Mouse (Mus musculus): Measurements from ENCODE around the gene Hapln2. TPM values are rescaled to one million over a fixed set of nuclear protein-coding genes. Genes with fewer than 3 reads are reported as not detected.

The Hapln2 gene
- polyA plus RNA-seq, 1 experiment from 2014 or later, result not detected

GRCm38 (mm10) chr3:87999243-87999895 is 28.0 kb downstream of the Hapln2 start:
- Histone ChIP-seq H3K9ac (ENCODE audit: low read depth, low read length) (no peak overlapping the region), H3K9me3 (ENCODE audit: control insufficient read depth) (no peaks in the 10 kb centered on the region), H3K4me2 (replicated peaks; ENCODE audit: low read depth) (peak overlapping the region; percentile 57), H3K36me3 (ENCODE audit: control insufficient read depth, insufficient read depth) (no peaks in the 10 kb centered on the region), H3K27ac (ENCODE audit: low read depth, low read length) (no peak overlapping the region), H3K4me3 (ENCODE audit: low read depth, low read length) (peak overlapping the region; percentile 20; the same call in 1 of the 2 replicates), H3K4me1 (replicated peaks; ENCODE audit: control insufficient read depth, insufficient read depth, low read length) (peaks cover 4% of the 10 kb centered on the region; the same call in 1 of the 2 replicates), H3K27me3 (replicated peaks; ENCODE audit: control insufficient read depth, insufficient read depth, low read length) (peaks cover 82% of the 10 kb centered on the region)
- TF ChIP-seq CTCF (IDR thresholded peaks at IDR 0.05; ENCODE audit: low read depth), result no peak
- WGBS, result 3% methylated on average over 38 of the region's 38 CpGs
- no peak for ATAC-seq

DNA sequence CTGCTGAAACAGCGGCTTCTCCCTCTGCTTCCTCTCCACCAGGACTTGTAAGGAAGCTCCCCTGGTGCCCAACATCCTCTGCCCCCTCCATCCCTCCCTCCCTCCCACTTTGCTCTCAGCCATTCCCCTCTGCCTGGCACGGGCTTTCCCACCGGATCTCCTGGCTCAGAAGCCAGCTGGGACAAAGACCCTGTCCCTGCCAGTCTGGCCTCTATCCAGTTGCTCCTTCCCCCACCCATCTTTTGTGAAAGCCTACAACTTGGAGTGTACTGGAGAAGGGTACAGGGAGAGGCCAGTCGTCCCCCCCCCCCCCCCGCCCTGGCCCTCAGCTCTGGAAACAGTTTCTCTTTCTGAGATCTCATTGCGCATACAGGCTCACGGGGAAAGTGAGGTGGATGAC is 28.6 kb downstream of the Hapln2 start:
- no peak overlapping the region for H3K4me3 ChIP-seq (ENCODE audit: low read depth, low read length)
- no peak for TF ChIP-seq CTCF (IDR thresholded peaks at IDR 0.05; ENCODE audit: low read depth)
- H3K4me2 ChIP-seq (replicated peaks; ENCODE audit: low read depth), result no peak overlapping the region
- H3K4me1 ChIP-seq (replicated peaks; ENCODE audit: control insufficient read depth, insufficient read depth, low read length), result peaks cover 4% of the 10 kb centered on the region; the same call in 1 of the 2 replicates
- H3K36me3 ChIP-seq (ENCODE audit: control insufficient read depth, insufficient read depth), result no peaks in the 10 kb centered on the region
- WGBS, result 8% methylated on average over 7 of the region's 7 CpGs
- H3K27ac ChIP-seq (ENCODE audit: low read depth, low read length), result no peak overlapping the region
- H3K9me3 ChIP-seq (ENCODE audit: control insufficient read depth), result no peaks in the 10 kb centered on the region
- ATAC-seq, result no peak
- peaks cover 89% of the 10 kb centered on the region for H3K27me3 ChIP-seq (replicated peaks; ENCODE audit: control insufficient read depth, insufficient read depth, low read length)
- H3K9ac ChIP-seq (ENCODE audit: low read depth, low read length), result no peak overlapping the region

- Histone ChIP-seq H3K4me2 (replicated peaks; ENCODE audit: low read depth) (peak overlapping the region; percentile 59), H3K9me3 (ENCODE audit: control insufficient read depth) (no peaks in the 10 kb centered on the region), H3K4me1 (replicated peaks; ENCODE audit: control insufficient read depth, insufficient read depth, low read length) (peaks cover 4% of the 10 kb centered on the region; the same call in 1 of the 2 replicates), H3K9ac (ENCODE audit: low read depth, low read length) (no peak overlapping the region), H3K36me3 (ENCODE audit: control insufficient read depth, insufficient read depth) (no peaks in the 10 kb centered on the region), H3K27me3 (replicated peaks; ENCODE audit: control insufficient read depth, insufficient read depth, low read length) (peaks cover 93% of the 10 kb centered on the region), H3K27ac (ENCODE audit: low read depth, low read length) (no peak overlapping the region), H3K4me3 (ENCODE audit: low read depth, low read length) (peak overlapping the region; percentile 35)
- 2% methylated on average over 49 of the region's 49 CpGs for WGBS
- 0 out of 2 replicates have a peak, but pooled peaks have one; percentile 14 for ATAC-seq
- no peak for TF ChIP-seq CTCF (IDR thresholded peaks at IDR 0.05; ENCODE audit: low read depth)
These were observed 30.3 kb downstream of the Hapln2 start for GRCm38 (mm10) chr3:87996971-87997614.

DNA sequence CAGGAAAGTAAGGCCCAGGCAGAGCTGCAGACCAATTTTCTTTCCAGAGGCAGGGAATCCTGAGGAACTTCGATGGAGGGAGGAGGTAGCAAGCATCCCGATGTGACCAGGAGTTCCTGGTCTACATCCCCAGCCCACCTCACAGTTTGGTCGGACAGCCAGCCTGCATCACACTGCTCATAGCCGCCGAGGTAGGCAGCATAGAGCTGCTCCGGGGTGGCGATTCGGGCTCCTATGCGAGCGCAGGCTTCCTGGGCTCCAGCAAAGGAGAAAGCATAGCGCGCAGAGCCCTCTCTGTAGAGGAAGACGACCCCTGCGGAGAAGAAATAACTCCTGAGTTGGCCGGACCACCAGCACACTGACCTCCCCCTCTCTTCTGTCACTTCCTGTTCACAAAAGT is 31.0 kb downstream of the Hapln2 start:
- H3K9ac ChIP-seq (ENCODE audit: low read depth, low read length), result no peak overlapping the region
- 3% methylated on average over 15 of the region's 15 CpGs for WGBS
- TF ChIP-seq CTCF (IDR thresholded peaks at IDR 0.05; ENCODE audit: low read depth), result no peak
- no peak overlapping the region for H3K27ac ChIP-seq (ENCODE audit: low read depth, low read length)
- no peaks in the 10 kb centered on the region for H3K36me3 ChIP-seq (ENCODE audit: control insufficient read depth, insufficient read depth)
- peaks cover 86% of the 10 kb centered on the region for H3K27me3 ChIP-seq (replicated peaks; ENCODE audit: control insufficient read depth, insufficient read depth, low read length)
- H3K4me1 ChIP-seq (replicated peaks; ENCODE audit: control insufficient read depth, insufficient read depth, low read length), result peaks cover 4% of the 10 kb centered on the region; the same call in 1 of the 2 replicates
- no peak overlapping the region; the same call in 1 of the 2 replicates for H3K4me2 ChIP-seq (replicated peaks; ENCODE audit: low read depth)
- H3K9me3 ChIP-seq (ENCODE audit: control insufficient read depth), result no peaks in the 10 kb centered on the region
- ATAC-seq, result no peak
- H3K4me3 ChIP-seq (ENCODE audit: low read depth, low read length), result no peak overlapping the region

GRCm38 (mm10) chr3:87995331-87995730 is 32.1 kb downstream of the Hapln2 start:
- Histone ChIP-seq H3K4me1 (replicated peaks; ENCODE audit: control insufficient read depth, insufficient read depth, low read length) (peaks cover 4% of the 10 kb centered on the region; the same call in 1 of the 2 replicates), H3K9me3 (ENCODE audit: control insufficient read depth) (no peaks in the 10 kb centered on the region), H3K4me3 (ENCODE audit: low read depth, low read length) (no peak overlapping the region), H3K36me3 (ENCODE audit: control insufficient read depth, insufficient read depth) (no peaks in the 10 kb centered on the region), H3K4me2 (replicated peaks; ENCODE audit: low read depth) (no peak overlapping the region), H3K27me3 (replicated peaks; ENCODE audit: control insufficient read depth, insufficient read depth, low read length) (peaks cover 82% of the 10 kb centered on the region), H3K9ac (ENCODE audit: low read depth, low read length) (no peak overlapping the region), H3K27ac (ENCODE audit: low read depth, low read length) (no peak overlapping the region)
- ATAC-seq, result no peak
- WGBS, result 33% methylated on average over 11 of the region's 11 CpGs
- no peak for TF ChIP-seq CTCF (IDR thresholded peaks at IDR 0.05; ENCODE audit: low read depth)

DNA sequence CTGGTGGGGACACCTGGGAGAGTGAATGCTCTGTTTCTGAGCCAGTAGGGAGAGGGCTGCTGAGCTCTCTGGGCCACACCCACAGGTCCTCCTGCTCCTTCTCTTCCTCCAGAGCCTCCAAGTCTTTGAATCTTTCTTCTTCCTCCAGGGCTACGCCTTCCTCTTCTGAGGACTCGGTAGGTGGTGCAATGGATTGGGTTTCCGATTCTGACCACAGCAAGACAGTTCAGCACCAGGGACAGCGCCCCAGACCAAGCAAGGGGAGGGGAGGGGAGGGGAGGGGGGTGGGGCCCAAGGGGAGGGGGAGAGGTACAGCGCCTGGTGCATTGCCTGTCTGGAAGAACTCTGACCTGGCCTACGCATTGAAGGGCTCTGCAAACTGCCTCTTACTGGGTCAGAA is 33.9 kb downstream of the Hapln2 start:
- no peak for TF ChIP-seq CTCF (IDR thresholded peaks at IDR 0.05; ENCODE audit: low read depth)
- no peak overlapping the region for H3K4me2 ChIP-seq (replicated peaks; ENCODE audit: low read depth)
- H3K9me3 ChIP-seq (ENCODE audit: control insufficient read depth), result no peaks in the 10 kb centered on the region
- no peak for ATAC-seq
- peaks cover 76% of the 10 kb centered on the region for H3K27me3 ChIP-seq (replicated peaks; ENCODE audit: control insufficient read depth, insufficient read depth, low read length)
- no peak overlapping the region for H3K4me3 ChIP-seq (ENCODE audit: low read depth, low read length)
- peaks cover 4% of the 10 kb centered on the region; the same call in 1 of the 2 replicates for H3K4me1 ChIP-seq (replicated peaks; ENCODE audit: control insufficient read depth, insufficient read depth, low read length)
- H3K36me3 ChIP-seq (ENCODE audit: control insufficient read depth, insufficient read depth), result no peaks in the 10 kb centered on the region
- 3% methylated on average over 6 of the region's 6 CpGs for WGBS
- H3K27ac ChIP-seq (ENCODE audit: low read depth, low read length), result no peak overlapping the region
- H3K9ac ChIP-seq (ENCODE audit: low read depth, low read length), result no peak overlapping the region
